Mouse (Mus musculus) heart, adult 2 months (tissue): ENCODE data around the gene Slc10a7.

Source experiments
- CTCF ChIP-seq: fragments of 200-600 bp; IDR thresholded peaks from 2 replicates; pipeline ENCODE4 v1.8.1; 2022; ENCODE audit warnings: antibody characterized with exemption, mild to moderate bottlenecking, moderate library complexity
- EP300 ChIP-seq: fragments of 200-500 bp; IDR thresholded peaks from 2 replicates; pipeline ENCODE4 v1.6.1; 2011; ENCODE audit warnings: low read depth, low read length, control low read depth; ENCODE audit not compliant: insufficient read depth
- POLR2A ChIP-seq: fragments of 200-500 bp; IDR thresholded peaks from 2 replicates; pipeline ENCODE4 v1.6.1; 2011; ENCODE audit warnings: mild to moderate bottlenecking, low read depth, low read length, control low read depth; ENCODE audit not compliant: insufficient read depth

- TF ChIP-seq POLR2A (no peak), CTCF (no peak), EP300 (no peak)
Measured at GRCm38 (mm10) chr8:78698331-78698741, 189.2 kb downstream of the Slc10a7 start.
